Mouse (Mus musculus): ENCODE measurements at regions not wholly inside any gene's neighbourhood (a gene's known extent, or its start where the extent isn't known, plus 50 kb on each side); places are given as distances from the start of the nearest gene placed in this dataset.

GRCm38 (mm10) chr4:12534151-12534550 is 362.3 kb upstream of the Fam92a start:
- Histone ChIP-seq H3K27ac (peak overlapping the region; percentile 72), H3K4me1 (replicated peaks; ENCODE audit: control insufficient read depth, insufficient read depth, low read length) (peaks cover 30% of the 10 kb centered on the region), H3K9ac (peak overlapping the region; percentile 2; the same call in 1 of the 2 replicates), H3K27me3 (ENCODE audit: control insufficient read depth, insufficient read depth, low read length) (no peaks in the 10 kb centered on the region), H3K9me3 (ENCODE audit: control insufficient read depth, low read length) (no peaks in the 10 kb centered on the region), H3K4me2 (replicated peaks) (no peak overlapping the region), H3K4me3 (replicated peaks; ENCODE audit: low read length) (no peak overlapping the region), H3K36me3 (replicated peaks; ENCODE audit: control insufficient read depth, insufficient read depth) (no peaks in the 10 kb centered on the region)
- WGBS: 7% methylated on average over 2 of the region's 2 CpGs
- no peak for DNase-seq (ENCODE audit: low spot score)
- ATAC-seq (ENCODE audit: low FRiP score): peak; percentile 46; the same call in 1 of the 2 replicates

DNA sequence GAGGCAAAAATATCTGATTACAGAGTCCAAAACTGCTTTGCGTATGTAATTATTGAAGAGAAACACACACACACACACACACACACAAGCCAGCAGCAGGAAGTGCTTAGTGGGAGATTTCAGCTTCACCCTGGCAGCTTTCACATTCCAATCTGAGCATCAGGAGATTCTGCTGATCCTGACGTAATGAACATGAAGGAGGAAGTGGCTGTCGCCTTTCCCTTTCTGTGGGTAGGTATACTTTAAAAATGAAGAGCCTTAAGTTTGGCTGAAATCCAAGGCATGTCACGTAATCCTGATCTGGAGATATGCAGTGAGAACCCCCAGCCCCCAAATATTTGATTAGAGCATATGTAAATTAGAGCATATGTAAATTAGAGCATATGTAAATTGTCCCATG is 361.1 kb upstream of the Fam92a start:
- H3K4me3 ChIP-seq (replicated peaks; ENCODE audit: low read length): no peak overlapping the region
- no peaks in the 10 kb centered on the region for H3K27me3 ChIP-seq (ENCODE audit: control insufficient read depth, insufficient read depth, low read length)
- H3K9ac ChIP-seq: no peak overlapping the region
- H3K36me3 ChIP-seq (replicated peaks; ENCODE audit: control insufficient read depth, insufficient read depth): no peaks in the 10 kb centered on the region
- no peak for ATAC-seq (ENCODE audit: low FRiP score)
- no peak for DNase-seq (ENCODE audit: low spot score)
- no peaks in the 10 kb centered on the region for H3K9me3 ChIP-seq (ENCODE audit: control insufficient read depth, low read length)
- H3K4me2 ChIP-seq (replicated peaks): no peak overlapping the region
- 47% methylated on average over 4 of the region's 4 CpGs for WGBS
- peaks cover 25% of the 10 kb centered on the region for H3K4me1 ChIP-seq (replicated peaks; ENCODE audit: control insufficient read depth, insufficient read depth, low read length)
- no peak overlapping the region for H3K27ac ChIP-seq

- no peak overlapping the region for H3K4me2 ChIP-seq (replicated peaks)
- DNase-seq (ENCODE audit: low spot score) (no peak), ATAC-seq (ENCODE audit: low FRiP score) (no peak)
- peaks cover 6% of the 10 kb centered on the region; the same call in 1 of the 2 replicates for H3K4me1 ChIP-seq (replicated peaks; ENCODE audit: control insufficient read depth, insufficient read depth, low read length)
- 45% methylated on average over 7 of the region's 7 CpGs for WGBS
- H3K27me3 ChIP-seq (ENCODE audit: control insufficient read depth, insufficient read depth, low read length): no peaks in the 10 kb centered on the region
- H3K27ac ChIP-seq: peak overlapping the region; percentile 14; the same call in 1 of the 2 replicates
- no peaks in the 10 kb centered on the region for H3K9me3 ChIP-seq (ENCODE audit: control insufficient read depth, low read length)
- no peak overlapping the region for H3K9ac ChIP-seq
- no peaks in the 10 kb centered on the region for H3K36me3 ChIP-seq (replicated peaks; ENCODE audit: control insufficient read depth, insufficient read depth)
- no peak overlapping the region for H3K4me3 ChIP-seq (replicated peaks; ENCODE audit: low read length)
Observed at GRCm38 (mm10) chr4:12522358-12522757, 350.5 kb upstream of the Fam92a start.

DNA sequence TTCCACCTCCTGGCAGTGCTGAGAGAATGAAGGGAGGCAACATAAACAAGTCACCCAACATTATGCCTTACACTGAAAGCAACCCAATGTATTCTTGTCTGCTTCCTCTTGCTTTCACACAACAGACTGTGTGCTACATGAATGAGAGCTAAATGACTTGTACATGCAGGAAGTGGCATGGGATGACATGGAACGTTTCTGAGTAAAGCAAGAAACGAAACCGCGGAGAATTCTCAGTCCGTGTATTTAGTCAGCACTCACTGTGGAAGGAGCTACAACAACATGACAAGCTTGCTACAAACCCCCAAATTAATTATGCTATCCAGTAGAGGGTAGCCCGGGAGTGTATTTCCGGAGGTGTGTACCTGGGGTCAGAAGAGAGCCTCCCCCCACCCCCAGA is 349.4 kb upstream of the Fam92a start:
- WGBS: 93% methylated on average over 7 of the region's 7 CpGs

GRCm38 (mm10) chr4:12516497-12516896 is 344.7 kb upstream of the Fam92a start:
- Histone ChIP-seq H3K4me1 (replicated peaks; ENCODE audit: control insufficient read depth, insufficient read depth, low read length) (no peaks in the 10 kb centered on the region), H3K4me2 (replicated peaks) (no peak overlapping the region), H3K9ac (no peak overlapping the region), H3K27me3 (ENCODE audit: control insufficient read depth, insufficient read depth, low read length) (no peaks in the 10 kb centered on the region), H3K9me3 (ENCODE audit: control insufficient read depth, low read length) (no peaks in the 10 kb centered on the region), H3K4me3 (replicated peaks; ENCODE audit: low read length) (no peak overlapping the region), H3K36me3 (replicated peaks; ENCODE audit: control insufficient read depth, insufficient read depth) (no peaks in the 10 kb centered on the region), H3K27ac (no peak overlapping the region)
- DNase-seq (ENCODE audit: low spot score) (no peak), ATAC-seq (ENCODE audit: low FRiP score) (no peak)
- WGBS: 78% methylated on average over 10 of the region's 10 CpGs

More for the DNA sequence above, 349.4 kb upstream of the Fam92a start:
- Histone ChIP-seq H3K9ac (no peak overlapping the region), H3K9me3 (ENCODE audit: control insufficient read depth, low read length) (no peaks in the 10 kb centered on the region), H3K27me3 (ENCODE audit: control insufficient read depth, insufficient read depth, low read length) (no peaks in the 10 kb centered on the region), H3K4me2 (replicated peaks) (no peak overlapping the region), H3K4me1 (replicated peaks; ENCODE audit: control insufficient read depth, insufficient read depth, low read length) (peaks cover 6% of the 10 kb centered on the region; the same call in 1 of the 2 replicates), H3K36me3 (replicated peaks; ENCODE audit: control insufficient read depth, insufficient read depth) (no peaks in the 10 kb centered on the region), H3K27ac (no peak overlapping the region), H3K4me3 (replicated peaks; ENCODE audit: low read length) (no peak overlapping the region)
- ATAC-seq (ENCODE audit: low FRiP score): no peak
- no peak for DNase-seq (ENCODE audit: low spot score)

GRCm38 (mm10) chr4:12511656-12512385 is 340.0 kb upstream of the Fam92a start:
- H3K36me3 ChIP-seq (replicated peaks; ENCODE audit: control insufficient read depth, insufficient read depth): no peaks in the 10 kb centered on the region
- no peak overlapping the region for H3K4me3 ChIP-seq (replicated peaks; ENCODE audit: low read length)
- H3K9me3 ChIP-seq (ENCODE audit: control insufficient read depth, low read length): no peaks in the 10 kb centered on the region
- no peak overlapping the region for H3K9ac ChIP-seq
- no peak overlapping the region for H3K27ac ChIP-seq
- H3K4me2 ChIP-seq (replicated peaks): no peak overlapping the region
- ATAC-seq (ENCODE audit: low FRiP score) (0 out of 2 replicates have a peak, but pooled peaks have one; percentile 24), DNase-seq (ENCODE audit: low spot score) (peak; percentile 65)
- no peaks in the 10 kb centered on the region for H3K27me3 ChIP-seq (ENCODE audit: control insufficient read depth, insufficient read depth, low read length)
- H3K4me1 ChIP-seq (replicated peaks; ENCODE audit: control insufficient read depth, insufficient read depth, low read length): peaks cover 11% of the 10 kb centered on the region
- WGBS: 65% methylated on average over 10 of the region's 10 CpGs

DNA sequence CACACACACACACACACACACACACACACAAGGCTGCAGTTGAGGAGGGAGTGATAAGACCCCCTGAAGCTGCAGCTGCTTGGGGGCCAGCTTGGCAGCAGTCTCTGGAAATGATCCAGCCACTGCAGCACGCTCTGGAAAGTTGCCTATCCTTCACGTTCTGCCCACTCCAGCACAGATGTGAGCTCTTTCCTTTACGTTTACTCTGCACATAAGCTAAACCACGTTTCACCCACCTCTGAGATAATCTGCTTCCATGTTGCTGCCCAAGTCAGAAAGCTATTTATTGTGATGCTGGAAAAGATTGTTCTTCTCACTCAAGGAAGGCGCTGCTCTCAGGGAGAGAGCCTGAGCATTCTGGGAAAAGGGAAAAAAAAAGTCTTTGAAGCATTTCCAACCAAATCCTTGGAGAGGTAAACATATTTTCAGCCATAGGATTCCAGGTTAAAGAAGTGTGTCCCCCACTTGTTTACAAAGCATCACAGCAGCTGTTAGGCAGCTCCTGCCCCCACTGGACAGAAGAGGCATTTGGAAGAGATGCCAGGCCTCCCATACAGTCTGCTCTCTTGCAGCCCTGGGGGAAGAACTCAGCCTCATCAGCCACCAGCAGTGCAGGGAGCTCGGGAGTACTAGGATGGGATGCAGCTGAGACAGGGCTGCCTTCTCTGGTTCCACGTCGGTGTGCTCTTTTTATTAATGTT is 335.2 kb upstream of the Fam92a start:
- peak overlapping the region; percentile 52 for H3K27ac ChIP-seq
- DNase-seq (ENCODE audit: low spot score): peak; percentile 74
- H3K9ac ChIP-seq: no peak overlapping the region
- no peak overlapping the region for H3K4me2 ChIP-seq (replicated peaks)
- H3K27me3 ChIP-seq (ENCODE audit: control insufficient read depth, insufficient read depth, low read length): no peaks in the 10 kb centered on the region
- ATAC-seq (ENCODE audit: low FRiP score): peak; percentile 83
- H3K4me1 ChIP-seq (replicated peaks; ENCODE audit: control insufficient read depth, insufficient read depth, low read length): peaks cover 18% of the 10 kb centered on the region
- 18% methylated on average over 8 of the region's 8 CpGs for WGBS
- no peak overlapping the region for H3K4me3 ChIP-seq (replicated peaks; ENCODE audit: low read length)
- no peaks in the 10 kb centered on the region for H3K36me3 ChIP-seq (replicated peaks; ENCODE audit: control insufficient read depth, insufficient read depth)
- H3K9me3 ChIP-seq (ENCODE audit: control insufficient read depth, low read length): no peaks in the 10 kb centered on the region

DNA sequence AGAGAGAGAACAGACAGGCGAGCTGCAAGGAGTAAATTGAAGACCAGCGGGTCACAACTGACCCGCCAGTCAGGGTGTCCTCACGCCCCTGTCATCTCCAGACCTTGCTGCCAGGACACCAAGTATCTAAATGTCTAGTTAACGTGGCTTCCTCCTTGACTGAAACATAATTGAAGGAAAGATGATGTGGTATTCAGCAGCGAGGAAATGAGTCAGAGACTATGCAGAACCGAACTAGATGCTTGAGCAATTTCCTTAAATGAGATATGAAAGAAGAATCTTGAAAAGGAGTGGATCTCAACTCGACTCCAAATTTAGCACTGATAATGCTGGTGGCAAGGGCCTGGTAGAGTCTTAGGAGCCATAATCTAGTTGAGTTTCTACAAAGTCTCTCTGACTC is 329.3 kb upstream of the Fam92a start:
- no peaks in the 10 kb centered on the region for H3K4me1 ChIP-seq (replicated peaks; ENCODE audit: control insufficient read depth, insufficient read depth, low read length)
- 87% methylated on average over 8 of the region's 8 CpGs for WGBS
- H3K36me3 ChIP-seq (replicated peaks; ENCODE audit: control insufficient read depth, insufficient read depth): no peaks in the 10 kb centered on the region
- H3K27me3 ChIP-seq (ENCODE audit: control insufficient read depth, insufficient read depth, low read length): no peaks in the 10 kb centered on the region
- ATAC-seq (ENCODE audit: low FRiP score): no peak
- H3K4me3 ChIP-seq (replicated peaks; ENCODE audit: low read length): no peak overlapping the region
- no peak for DNase-seq (ENCODE audit: low spot score)
- no peak overlapping the region for H3K27ac ChIP-seq
- no peak overlapping the region for H3K4me2 ChIP-seq (replicated peaks)
- no peak overlapping the region for H3K9ac ChIP-seq
- no peaks in the 10 kb centered on the region for H3K9me3 ChIP-seq (ENCODE audit: control insufficient read depth, low read length)

DNA sequence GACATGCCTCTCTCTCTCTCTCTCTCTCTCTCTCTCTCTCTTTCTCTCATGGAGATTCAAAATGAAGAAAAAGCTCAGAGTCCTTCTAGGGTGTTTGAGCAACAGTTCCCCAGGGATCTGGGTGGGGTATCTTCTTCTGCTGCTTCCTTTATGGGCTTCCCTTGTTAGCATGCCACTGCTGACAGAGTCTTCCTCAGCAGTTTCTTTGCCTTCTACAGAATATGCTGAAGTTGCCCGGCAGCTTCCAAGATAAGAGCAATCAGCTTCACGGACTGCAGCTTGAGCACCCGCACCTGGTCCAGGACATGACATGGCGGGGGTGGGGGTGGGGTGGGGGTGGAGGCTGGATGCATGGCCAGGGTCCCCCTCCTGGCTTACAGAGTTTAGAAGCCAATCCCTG is 326.6 kb upstream of the Fam92a start:
- WGBS: 88% methylated on average over 4 of the region's 4 CpGs
- H3K9ac ChIP-seq: no peak overlapping the region
- no peak overlapping the region for H3K4me3 ChIP-seq (replicated peaks; ENCODE audit: low read length)
- H3K27me3 ChIP-seq (ENCODE audit: control insufficient read depth, insufficient read depth, low read length): no peaks in the 10 kb centered on the region
- no peaks in the 10 kb centered on the region for H3K36me3 ChIP-seq (replicated peaks; ENCODE audit: control insufficient read depth, insufficient read depth)
- DNase-seq (ENCODE audit: low spot score) (no peak), ATAC-seq (ENCODE audit: low FRiP score) (no peak)
- no peaks in the 10 kb centered on the region for H3K4me1 ChIP-seq (replicated peaks; ENCODE audit: control insufficient read depth, insufficient read depth, low read length)
- no peak overlapping the region for H3K4me2 ChIP-seq (replicated peaks)
- 0 out of 2 replicates have a peak, but pooled peaks cover 1% of the 10 kb centered on the region for H3K9me3 ChIP-seq (ENCODE audit: control insufficient read depth, low read length)
- no peak overlapping the region for H3K27ac ChIP-seq
